Mouse (Mus musculus) erythroid progenitor cell, adult 5-6 weeks (primary cell): ENCODE data around the gene Pnmal2. TPM values are rescaled to one million over a fixed set of nuclear protein-coding genes. Genes with fewer than 3 reads are reported as not detected.

Source experiments
- total RNA-seq, 2 experiments: library from RNA; stranded (forward) in 1 of 2; stranded (reverse) in 1 of 2; fragments of 150-400 nt in 1 of 2; fragments of 186-747, 209-891 nt in 1 of 2; gene quantifications; 2 replicates each; pipeline versions ENCODE4 v1.2.3 to v1.2.4; 2015 to 2017; ENCODE audit warnings: low replicate concordance in 2 of 2

The Pnmal2 gene
- total RNA-seq, 2 experiments from 2014 or later: not detected

Other genes with a start within 250 kb of the Pnmal2 start
- gene Ceacam9, start 222.8 kb upstream of the Pnmal2 start, total RNA-seq (2015; ENCODE audit: low replicate concordance): not detected in 2 replicates
- gene Ceacam9, start 222.8 kb upstream of the Pnmal2 start, total RNA-seq (2017; ENCODE audit: low replicate concordance): not detected in 2 replicates
- 74.2 and 106 TPM in 2 replicates for gene Ap2s1, start 206.3 kb upstream of the Pnmal2 start, total RNA-seq (2015; ENCODE audit: low replicate concordance)
- gene Ap2s1, start 206.3 kb upstream of the Pnmal2 start, total RNA-seq (2017; ENCODE audit: low replicate concordance): 27.9 and 47.0 TPM in 2 replicates
- gene Slc1a5, start 163.3 kb upstream of the Pnmal2 start, total RNA-seq (2015; ENCODE audit: low replicate concordance): 596 and 609 TPM in 2 replicates
- 412 and 455 TPM in 2 replicates for gene Slc1a5, start 163.3 kb upstream of the Pnmal2 start, total RNA-seq (2017; ENCODE audit: low replicate concordance)
- 75.0 and 87.2 TPM in 2 replicates for gene Strn4, start 128.8 kb upstream of the Pnmal2 start, total RNA-seq (2015; ENCODE audit: low replicate concordance)
- gene Strn4, start 128.8 kb upstream of the Pnmal2 start, total RNA-seq (2017; ENCODE audit: low replicate concordance): 76.9 and 128 TPM in 2 replicates
- 6.5 and 7.5 TPM in 2 replicates for gene Fkrp, start 128.0 kb upstream of the Pnmal2 start, total RNA-seq (2015; ENCODE audit: low replicate concordance)
- 4.9 and 19.6 TPM in 2 replicates for gene Fkrp, start 128.0 kb upstream of the Pnmal2 start, total RNA-seq (2017; ENCODE audit: low replicate concordance)
- 8.3 and 18.4 TPM in 2 replicates for gene Prkd2, start 101.8 kb upstream of the Pnmal2 start, total RNA-seq (2015; ENCODE audit: low replicate concordance)
- gene Prkd2, start 101.8 kb upstream of the Pnmal2 start, total RNA-seq (2017; ENCODE audit: low replicate concordance): 3.8 and 4.9 TPM in 2 replicates
- gene Dact3, start 69.4 kb upstream of the Pnmal2 start, total RNA-seq (2015; ENCODE audit: low replicate concordance): not detected in 2 replicates
- not detected in 2 replicates for gene Dact3, start 69.4 kb upstream of the Pnmal2 start, total RNA-seq (2017; ENCODE audit: low replicate concordance)
- gene Gng8, start 52.9 kb upstream of the Pnmal2 start, total RNA-seq (2015; ENCODE audit: low replicate concordance): not detected in 2 replicates
- not detected in 2 replicates for gene Gng8, start 52.9 kb upstream of the Pnmal2 start, total RNA-seq (2017; ENCODE audit: low replicate concordance)
- gene Ptgir, start 38.2 kb upstream of the Pnmal2 start, total RNA-seq (2015; ENCODE audit: low replicate concordance): 0.36 and 6.7 TPM in 2 replicates
- 1.9 and 2.0 TPM in 2 replicates for gene Ptgir, start 38.2 kb upstream of the Pnmal2 start, total RNA-seq (2017; ENCODE audit: low replicate concordance)
- gene Calm3, start 20.6 kb upstream of the Pnmal2 start, total RNA-seq (2015; ENCODE audit: low replicate concordance): 131 and 141 TPM in 2 replicates
- 258 and 325 TPM in 2 replicates for gene Calm3, start 20.6 kb upstream of the Pnmal2 start, total RNA-seq (2017; ENCODE audit: low replicate concordance)
- not detected in 2 replicates for gene Pnmal1, start 15.0 kb downstream of the Pnmal2 start, total RNA-seq (2015; ENCODE audit: low replicate concordance)
- gene Pnmal1, start 15.0 kb downstream of the Pnmal2 start, total RNA-seq (2017; ENCODE audit: low replicate concordance): not detected in 2 replicates
- gene Gm42372, start 38.4 kb downstream of the Pnmal2 start, total RNA-seq (2015; ENCODE audit: low replicate concordance): 0.72 TPM in 1 of 2 replicates, not detected in the other
- 0.13 and 0.53 TPM in 2 replicates for gene Gm42372, start 38.4 kb downstream of the Pnmal2 start, total RNA-seq (2017; ENCODE audit: low replicate concordance)
- gene Ccdc8, start 48.0 kb downstream of the Pnmal2 start, total RNA-seq (2015; ENCODE audit: low replicate concordance): not detected in 2 replicates
- not detected in 2 replicates for gene Ccdc8, start 48.0 kb downstream of the Pnmal2 start, total RNA-seq (2017; ENCODE audit: low replicate concordance)
- 22.6 and 26.3 TPM in 2 replicates for gene Ppp5c, start 83.2 kb downstream of the Pnmal2 start, total RNA-seq (2015; ENCODE audit: low replicate concordance)
- 20.7 and 20.9 TPM in 2 replicates for gene Ppp5c, start 83.2 kb downstream of the Pnmal2 start, total RNA-seq (2017; ENCODE audit: low replicate concordance)
- gene Hif3a, start 117.7 kb downstream of the Pnmal2 start, total RNA-seq (2015; ENCODE audit: low replicate concordance): 1.4 TPM in 1 of 2 replicates, not detected in the other
- gene Hif3a, start 117.7 kb downstream of the Pnmal2 start, total RNA-seq (2017; ENCODE audit: low replicate concordance): 0.13 TPM in 1 of 2 replicates, not detected in the other
- 0.72 TPM in 1 of 2 replicates, not detected in the other for gene Psg16, start 129.4 kb downstream of the Pnmal2 start, total RNA-seq (2015; ENCODE audit: low replicate concordance)
- not detected in 2 replicates for gene Psg16, start 129.4 kb downstream of the Pnmal2 start, total RNA-seq (2017; ENCODE audit: low replicate concordance)
- not detected in 2 replicates for gene Ceacam3, start 205.6 kb downstream of the Pnmal2 start, total RNA-seq (2015; ENCODE audit: low replicate concordance)
- gene Ceacam3, start 205.6 kb downstream of the Pnmal2 start, total RNA-seq (2017; ENCODE audit: low replicate concordance): not detected in 2 replicates